Mouse (Mus musculus) hindbrain, embryonic 12.5 days (tissue): ENCODE measurements at regions not wholly inside any gene's neighbourhood (a gene's known extent, or its start where the extent isn't known, plus 50 kb on each side); places are given as distances from the start of the nearest gene placed in this dataset.

Source experiments
- ATAC-seq: fragments of 200-750 bp; cut with Nextera tagmentation; 2 replicates; pipeline ENCODE4 v1.8.0; 2017; ENCODE audit warnings: moderate TSS enrichment; ENCODE audit not compliant: low FRiP score
- H3K27ac ChIP-seq: fragments of 300-500 bp; sonication (generic); 2 replicates; pipeline ENCODE4 v1.5.1; 2016; ENCODE audit warnings: mild to moderate bottlenecking
- H3K27me3 ChIP-seq: fragments of 300-500 bp; sonication (generic); 2 replicates; pipeline ENCODE4 v1.6.1; 2016; ENCODE audit warnings: mild to moderate bottlenecking
- H3K36me3 ChIP-seq: fragments of 300-500 bp; sonication (generic); 2 replicates; pipeline ENCODE4 v1.6.1; 2016; ENCODE audit warnings: mild to moderate bottlenecking
- H3K4me1 ChIP-seq: fragments of 300-500 bp; sonication (generic); 2 replicates; pipeline ENCODE4 v1.6.1; 2016
- H3K4me2 ChIP-seq: fragments of 300-500 bp; sonication (generic); replicated peaks from 2 replicates; pipeline ENCODE4 v1.6.1; 2016; ENCODE audit warnings: mild to moderate bottlenecking
- H3K4me3 ChIP-seq: fragments of 300-500 bp; sonication (generic); 2 replicates; pipeline ENCODE4 v1.5.1; 2016; ENCODE audit warnings: mild to moderate bottlenecking
- H3K9ac ChIP-seq: fragments of 300-500 bp; sonication (generic); 2 replicates; pipeline ENCODE4 v1.6.1; 2016; ENCODE audit warnings: mild to moderate bottlenecking, moderate library complexity
- H3K9me3 ChIP-seq: fragments of 300-500 bp; sonication (generic); replicated peaks from 2 replicates; pipeline ENCODE4 v1.6.1; 2016; ENCODE audit warnings: mild to moderate bottlenecking
- WGBS: fragments of 180-500 bp; shearing (Covaris S2); methylation state at CpG from one replicate; pipeline ENCODE4 v1.1.7; 2016; 5-methylcytosine and 5-hydroxymethylcytosine counted together

- Histone ChIP-seq H3K4me1 (no peaks in the 10 kb centered on the region), H3K4me3 (no peak overlapping the region), H3K4me2 (no peak overlapping the region), H3K27me3 (no peaks in the 10 kb centered on the region), H3K9ac (no peak overlapping the region), H3K9me3 (no peaks in the 10 kb centered on the region), H3K36me3 (no peaks in the 10 kb centered on the region), H3K27ac (no peak overlapping the region)
- no peak for ATAC-seq
- WGBS = 75% methylated on average over 9 of the region's 9 CpGs
These were observed 56.1 kb upstream of the Rbfox1 start for GRCm38 (mm10) chr16:5829071-5829470.

GRCm38 (mm10) chr16:5823316-5823715, 61.8 kb upstream of the Rbfox1 start:
- H3K9ac ChIP-seq = no peak overlapping the region
- H3K9me3 ChIP-seq = no peaks in the 10 kb centered on the region
- H3K27ac ChIP-seq = no peak overlapping the region
- no peaks in the 10 kb centered on the region for H3K4me1 ChIP-seq
- H3K36me3 ChIP-seq = no peaks in the 10 kb centered on the region
- no peak overlapping the region for H3K4me3 ChIP-seq
- no peaks in the 10 kb centered on the region for H3K27me3 ChIP-seq
- no peak for ATAC-seq
- no peak overlapping the region for H3K4me2 ChIP-seq
- 55% methylated on average over 1 of the region's 1 CpGs for WGBS

- Histone ChIP-seq H3K36me3 (no peaks in the 10 kb centered on the region), H3K4me3 (no peak overlapping the region), H3K27ac (no peak overlapping the region), H3K27me3 (no peaks in the 10 kb centered on the region), H3K4me1 (no peaks in the 10 kb centered on the region), H3K9ac (no peak overlapping the region), H3K9me3 (no peaks in the 10 kb centered on the region), H3K4me2 (no peak overlapping the region)
- WGBS = 24% methylated on average over 3 of the region's 3 CpGs
- no peak for ATAC-seq
These were observed 68.0 kb upstream of the Rbfox1 start for GRCm38 (mm10) chr16:5817166-5817565.

- H3K9me3 ChIP-seq = no peaks in the 10 kb centered on the region
- no peak overlapping the region for H3K4me2 ChIP-seq
- no peaks in the 10 kb centered on the region for H3K27me3 ChIP-seq
- H3K9ac ChIP-seq = no peak overlapping the region
- H3K4me3 ChIP-seq = no peak overlapping the region
- H3K4me1 ChIP-seq = 0 out of 2 replicates have a peak, but pooled peaks cover 9% of the 10 kb centered on the region
- no peak overlapping the region for H3K27ac ChIP-seq
- ATAC-seq = no peak
- H3K36me3 ChIP-seq = no peaks in the 10 kb centered on the region
- 50% methylated on average over 2 of the region's 2 CpGs for WGBS
These were observed 72.8 kb upstream of the Rbfox1 start for GRCm38 (mm10) chr16:5812245-5812820.

GRCm38 (mm10) chr16:5811654-5811992, 73.5 kb upstream of the Rbfox1 start:
- Histone ChIP-seq H3K4me2 (no peak overlapping the region), H3K4me3 (no peak overlapping the region), H3K9me3 (no peaks in the 10 kb centered on the region), H3K27me3 (no peaks in the 10 kb centered on the region), H3K4me1 (0 out of 2 replicates have a peak, but pooled peaks cover 9% of the 10 kb centered on the region), H3K36me3 (no peaks in the 10 kb centered on the region), H3K9ac (no peak overlapping the region), H3K27ac (no peak overlapping the region)
- ATAC-seq = no peak
- 33% methylated on average over 2 of the region's 2 CpGs for WGBS

GRCm38 (mm10) chr16:5810986-5811653, 74.0 kb upstream of the Rbfox1 start:
- ATAC-seq = no peak
- H3K4me2 ChIP-seq = no peak overlapping the region
- H3K9me3 ChIP-seq = no peaks in the 10 kb centered on the region
- no peak overlapping the region for H3K9ac ChIP-seq
- 0 out of 2 replicates have a peak, but pooled peaks cover 9% of the 10 kb centered on the region for H3K4me1 ChIP-seq
- WGBS = 56% methylated on average over 10 of the region's 10 CpGs
- H3K36me3 ChIP-seq = no peaks in the 10 kb centered on the region
- no peak overlapping the region for H3K4me3 ChIP-seq
- no peak overlapping the region for H3K27ac ChIP-seq
- H3K27me3 ChIP-seq = no peaks in the 10 kb centered on the region

- peaks cover 5% of the 10 kb centered on the region for H3K4me1 ChIP-seq
- H3K4me2 ChIP-seq = no peak overlapping the region
- H3K27ac ChIP-seq = peak overlapping the region; percentile 40; the same call in 1 of the 2 replicates
- 57% methylated on average over 7 of the region's 7 CpGs for WGBS
- H3K27me3 ChIP-seq = no peaks in the 10 kb centered on the region
- ATAC-seq = peak; percentile 56; the same call in 1 of the 2 replicates
- no peak overlapping the region for H3K4me3 ChIP-seq
- H3K9ac ChIP-seq = no peak overlapping the region
- H3K36me3 ChIP-seq = no peaks in the 10 kb centered on the region
- no peaks in the 10 kb centered on the region for H3K9me3 ChIP-seq
These were observed 87.0 kb upstream of the Rbfox1 start for GRCm38 (mm10) chr16:5798188-5798587.

- no peak overlapping the region for H3K9ac ChIP-seq
- H3K4me3 ChIP-seq = no peak overlapping the region
- no peaks in the 10 kb centered on the region for H3K27me3 ChIP-seq
- H3K27ac ChIP-seq = no peak overlapping the region
- no peaks in the 10 kb centered on the region for H3K4me1 ChIP-seq
- 51% methylated on average over 1 of the region's 1 CpGs for WGBS
- no peak overlapping the region for H3K4me2 ChIP-seq
- no peak for ATAC-seq
- H3K9me3 ChIP-seq = no peaks in the 10 kb centered on the region
- H3K36me3 ChIP-seq = no peaks in the 10 kb centered on the region
These were observed 92.9 kb upstream of the Rbfox1 start for GRCm38 (mm10) chr16:5792216-5792615.

- Histone ChIP-seq H3K4me1 (no peaks in the 10 kb centered on the region), H3K9me3 (no peaks in the 10 kb centered on the region), H3K27ac (no peak overlapping the region), H3K27me3 (no peaks in the 10 kb centered on the region), H3K4me3 (no peak overlapping the region), H3K4me2 (no peak overlapping the region), H3K9ac (no peak overlapping the region), H3K36me3 (no peaks in the 10 kb centered on the region)
- no peak for ATAC-seq
- WGBS = 93% methylated on average over 3 of the region's 3 CpGs
These were observed 95.0 kb upstream of the Rbfox1 start for GRCm38 (mm10) chr16:5790161-5790560.

GRCm38 (mm10) chr16:5787206-5787605, 97.9 kb upstream of the Rbfox1 start:
- ATAC-seq = no peak
- Histone ChIP-seq H3K27ac (no peak overlapping the region), H3K9me3 (no peaks in the 10 kb centered on the region), H3K4me1 (no peaks in the 10 kb centered on the region), H3K36me3 (no peaks in the 10 kb centered on the region), H3K27me3 (no peaks in the 10 kb centered on the region), H3K4me3 (no peak overlapping the region), H3K9ac (no peak overlapping the region), H3K4me2 (no peak overlapping the region)

- H3K27me3 ChIP-seq = no peaks in the 10 kb centered on the region
- H3K4me2 ChIP-seq = no peak overlapping the region
- 64% methylated on average over 19 of the region's 19 CpGs for WGBS
- no peak overlapping the region for H3K9ac ChIP-seq
- no peak for ATAC-seq
- H3K27ac ChIP-seq = peak overlapping the region; percentile 53
- no peaks in the 10 kb centered on the region for H3K36me3 ChIP-seq
- H3K4me1 ChIP-seq = no peaks in the 10 kb centered on the region
- no peaks in the 10 kb centered on the region for H3K9me3 ChIP-seq
- no peak overlapping the region for H3K4me3 ChIP-seq
These were observed 118.3 kb upstream of the Rbfox1 start for GRCm38 (mm10) chr16:5766771-5767421.

GRCm38 (mm10) chr16:5765143-5765542, 120.0 kb upstream of the Rbfox1 start:
- no peak for ATAC-seq
- H3K4me3 ChIP-seq = no peak overlapping the region
- H3K27ac ChIP-seq = no peak overlapping the region
- H3K36me3 ChIP-seq = no peaks in the 10 kb centered on the region
- WGBS = 36% methylated on average over 4 of the region's 4 CpGs
- H3K9me3 ChIP-seq = no peaks in the 10 kb centered on the region
- no peaks in the 10 kb centered on the region for H3K27me3 ChIP-seq
- no peak overlapping the region for H3K4me2 ChIP-seq
- H3K9ac ChIP-seq = no peak overlapping the region
- no peaks in the 10 kb centered on the region for H3K4me1 ChIP-seq

GRCm38 (mm10) chr16:5760821-5761220, 124.3 kb upstream of the Rbfox1 start:
- Histone ChIP-seq H3K27me3 (no peaks in the 10 kb centered on the region), H3K27ac (no peak overlapping the region), H3K4me3 (no peak overlapping the region), H3K36me3 (no peaks in the 10 kb centered on the region), H3K4me2 (no peak overlapping the region), H3K9me3 (no peaks in the 10 kb centered on the region), H3K9ac (no peak overlapping the region), H3K4me1 (no peaks in the 10 kb centered on the region)
- ATAC-seq = no peak
- 91% methylated on average over 4 of the region's 4 CpGs for WGBS
